Mouse (Mus musculus): ENCODE measurements around the gene Rap1gap.

Rap1gap gene

DNA sequence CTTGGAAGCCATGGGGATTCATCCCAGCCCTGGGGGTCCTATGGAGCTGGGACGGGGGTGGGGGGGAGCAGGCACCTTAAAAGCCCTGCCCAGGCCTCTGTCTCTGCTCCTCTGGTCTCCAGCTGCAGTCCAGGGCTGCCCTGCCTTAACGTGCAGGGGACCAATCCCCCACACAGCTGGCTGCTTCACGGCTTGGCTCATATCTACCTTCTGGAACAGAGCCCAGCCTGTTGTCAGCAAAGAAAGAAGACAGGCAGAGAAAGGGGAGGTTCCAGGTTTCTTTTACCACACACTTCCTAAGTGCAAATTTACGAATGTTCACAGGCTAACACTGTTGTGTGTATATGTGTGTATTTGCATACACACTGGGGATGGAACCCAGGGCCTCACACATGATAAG lies 31.4 kb downstream of the Rap1gap start:
- DNase-seq, result no peak

DNA sequence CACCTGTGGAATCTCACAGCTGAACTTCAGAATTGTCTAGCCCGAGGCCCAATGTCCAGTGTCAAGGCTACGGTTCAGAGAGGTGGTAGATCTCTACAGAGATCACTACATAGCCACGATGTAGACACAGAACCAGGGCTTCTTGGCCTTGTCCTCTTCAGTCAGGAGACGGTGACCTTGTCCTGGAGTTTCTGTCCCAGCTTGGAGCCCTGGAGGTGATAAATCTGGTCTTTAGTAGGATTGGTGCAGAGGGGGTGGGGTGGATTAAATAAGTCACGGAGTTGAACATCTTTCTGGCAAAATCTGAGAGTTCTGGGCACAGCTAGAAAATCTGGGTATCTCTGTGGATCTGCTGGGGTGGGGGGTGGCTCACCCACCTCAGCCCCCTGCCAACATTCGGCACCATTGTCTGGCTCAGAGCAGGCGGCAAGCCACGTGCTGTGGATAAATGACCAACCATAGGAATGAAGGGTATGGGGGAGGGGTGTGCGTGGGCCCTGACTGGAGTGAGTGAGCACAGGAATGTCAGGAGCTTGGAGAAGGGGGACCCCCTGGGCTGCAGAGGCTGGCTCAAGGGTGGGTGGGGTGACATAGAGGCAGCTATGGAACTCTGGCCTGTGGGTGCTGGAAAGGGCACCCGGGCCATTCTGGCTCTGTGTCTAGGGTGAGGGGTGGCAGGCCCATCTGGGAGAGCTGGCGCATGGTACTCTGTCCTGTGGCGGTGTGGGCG lies 32.8 kb downstream of the Rap1gap start:
- peak in 1 of 2 experiments; percentile 64 for DNase-seq

DNA sequence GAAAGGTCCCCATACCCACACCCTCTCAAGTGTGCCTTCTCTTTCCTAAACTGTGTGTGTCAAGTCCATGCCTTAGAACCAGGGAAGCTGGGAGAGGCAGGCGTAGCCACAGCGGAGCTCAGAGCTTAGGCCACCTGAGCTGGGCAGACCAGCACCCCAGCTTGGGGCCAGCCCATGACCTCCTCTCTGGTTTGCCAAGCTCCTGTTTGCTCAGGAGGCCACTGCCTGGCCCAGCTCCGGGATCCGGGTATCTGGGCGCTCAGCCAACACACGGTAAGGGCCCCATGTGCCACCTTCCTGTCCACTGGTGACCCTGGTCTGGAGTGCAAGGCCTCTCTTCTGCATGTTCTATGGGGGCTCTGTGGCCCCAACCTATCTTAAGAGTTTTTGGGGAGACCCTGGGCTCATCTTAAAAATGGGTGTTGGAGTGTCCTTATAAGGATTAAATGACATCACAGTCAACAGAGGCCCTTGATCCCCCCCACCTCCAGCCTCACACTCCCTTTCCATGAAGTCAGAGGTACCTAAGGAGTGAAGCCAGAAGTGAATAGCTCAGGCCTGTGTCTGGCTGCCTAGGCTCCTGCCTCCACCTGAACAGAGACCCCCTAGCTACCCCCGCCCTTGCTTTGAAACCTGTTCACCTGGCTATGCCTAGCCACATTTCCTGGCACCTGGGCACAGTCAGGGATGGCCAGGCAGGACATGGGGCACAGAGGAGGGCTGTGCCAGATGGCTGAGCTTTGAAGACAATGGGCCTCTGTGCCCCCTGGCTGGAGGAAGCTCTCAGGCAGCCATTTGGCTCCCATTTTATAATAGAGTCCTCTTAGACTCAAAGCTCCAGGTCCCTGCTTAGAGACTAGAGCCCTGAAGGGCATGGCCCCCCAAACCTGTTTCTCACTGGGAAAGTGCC lies 33.8 kb downstream of the Rap1gap start:
- peak; percentile 74 to 89 for DNase-seq

DNA sequence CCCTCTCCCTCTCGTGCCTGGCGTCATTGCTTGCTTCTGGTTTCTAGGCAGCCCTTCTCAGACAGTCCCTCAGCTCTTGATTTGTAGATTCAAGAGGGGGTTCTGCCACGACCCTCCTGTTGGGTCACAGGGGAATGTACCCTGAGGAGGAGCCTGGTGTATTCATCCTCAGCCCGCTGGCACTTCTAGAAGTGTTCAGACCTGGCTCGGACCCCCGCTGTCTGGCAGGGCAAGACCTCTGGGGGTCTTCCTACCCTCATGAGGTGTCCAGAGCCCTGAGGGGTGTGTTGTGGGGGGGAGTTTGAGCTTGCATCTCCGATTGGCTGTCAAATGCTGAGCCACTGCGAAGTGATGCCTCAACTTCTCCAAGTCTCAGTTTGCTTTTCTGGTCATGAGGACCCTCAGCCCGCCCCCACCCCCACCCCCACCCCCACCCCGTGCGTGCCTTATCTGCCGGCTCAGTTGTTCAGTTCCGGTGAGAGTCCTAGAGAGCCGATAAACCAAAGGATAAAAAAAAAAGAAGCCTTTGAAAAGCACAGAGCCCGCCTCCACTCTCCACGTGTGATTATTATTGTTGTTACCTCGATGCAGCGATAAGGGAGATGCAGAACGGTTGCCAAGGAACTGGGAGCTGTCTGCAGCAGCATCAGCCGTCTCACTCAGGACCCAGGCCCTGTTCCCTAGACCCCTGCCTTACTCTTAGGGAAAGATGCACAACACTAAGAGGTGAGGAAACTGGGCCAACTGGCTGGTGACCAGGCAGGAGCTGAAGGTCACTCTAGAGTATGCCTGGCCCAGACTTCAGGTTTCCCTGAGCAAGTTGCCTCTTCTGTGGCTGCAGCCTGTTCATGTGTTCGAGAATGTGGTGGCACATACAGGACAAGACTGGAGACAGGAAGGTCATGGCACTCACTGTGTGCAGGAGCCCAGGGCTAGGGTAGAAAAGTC lies 35.0 kb downstream of the Rap1gap start:
- no peak for DNase-seq

DNA sequence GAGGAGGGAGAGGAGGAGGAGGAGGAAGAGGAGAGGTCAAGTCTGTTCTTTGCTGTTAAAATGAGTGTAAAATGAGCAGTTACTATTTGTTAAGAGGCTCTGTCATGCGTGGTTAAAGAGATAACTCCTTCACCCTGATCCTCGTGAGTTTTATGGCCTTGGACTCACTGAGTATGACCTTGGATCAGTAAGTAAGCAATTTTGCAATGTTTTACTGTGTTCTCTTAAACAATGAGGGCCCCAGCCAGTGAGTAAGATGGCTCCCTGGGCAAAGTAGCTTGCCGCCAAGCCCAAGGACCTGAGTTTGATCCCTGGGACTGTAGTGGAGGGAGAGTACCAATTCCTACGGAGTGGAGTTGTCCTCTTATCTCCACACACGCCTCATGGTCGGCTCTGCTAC lies 36.4 kb downstream of the Rap1gap start:
- DNase-seq, result no peak

DNA sequence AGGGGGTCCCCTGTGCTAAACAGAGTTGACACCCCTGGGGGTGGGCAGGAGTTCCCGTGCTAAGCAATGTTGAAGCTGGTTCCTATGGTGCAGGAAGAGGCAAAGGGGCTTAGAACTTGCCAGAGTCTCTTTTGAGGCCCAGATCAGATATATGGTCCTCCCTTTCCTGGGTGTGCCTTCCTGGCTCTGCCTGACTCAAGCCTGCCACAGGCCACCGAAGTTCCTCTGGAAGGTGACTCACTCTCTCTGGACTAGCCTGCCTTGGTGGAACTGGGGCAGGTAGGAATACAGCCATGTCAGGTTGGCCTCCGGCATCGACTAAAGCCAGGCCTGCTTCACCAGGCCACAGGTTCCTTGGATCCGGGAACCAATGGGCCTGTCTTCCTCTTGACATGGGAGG lies 38.6 kb downstream of the Rap1gap start:
- DNase-seq, result no peak

DNA sequence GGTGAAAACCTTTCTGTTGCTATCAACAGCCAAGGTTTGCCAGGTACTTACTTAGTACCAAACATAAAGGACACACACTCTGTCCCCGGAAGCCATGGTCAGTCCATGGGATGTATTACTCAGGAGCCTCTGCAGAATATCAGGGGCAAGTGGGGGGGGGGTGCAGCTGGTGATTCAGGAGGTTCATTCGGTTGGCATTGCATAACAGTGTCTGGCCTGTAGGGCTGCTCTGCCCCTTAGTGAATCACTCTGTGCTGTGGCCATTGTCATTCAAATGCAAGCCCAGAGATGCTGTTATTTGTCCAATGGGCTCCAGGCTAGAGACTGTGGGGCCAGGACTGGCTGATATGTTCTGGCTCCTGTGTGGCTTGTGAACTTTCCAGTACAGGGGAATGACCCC lies 40.0 kb downstream of the Rap1gap start:
- no peak for DNase-seq

DNA sequence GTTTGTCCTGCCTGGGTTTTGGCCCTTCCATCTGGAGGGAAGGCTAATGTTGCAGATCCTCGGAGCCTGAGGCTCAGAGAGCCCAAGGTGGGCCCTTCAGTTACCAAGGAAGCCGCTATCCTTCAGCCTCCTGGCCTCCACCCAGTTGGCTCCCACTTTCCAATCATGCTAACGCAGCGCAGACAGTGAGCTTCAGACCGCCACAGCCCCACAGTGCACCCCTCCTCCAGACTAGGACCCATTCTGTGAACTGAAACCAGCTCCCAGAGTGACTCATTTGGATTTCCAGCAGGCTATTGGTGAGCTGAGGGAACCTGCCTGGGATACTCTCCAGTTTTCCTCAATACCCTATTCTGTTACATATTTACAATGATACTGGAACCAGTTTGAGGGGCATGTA lies 40.9 kb downstream of the Rap1gap start:
- no peak for DNase-seq

DNA sequence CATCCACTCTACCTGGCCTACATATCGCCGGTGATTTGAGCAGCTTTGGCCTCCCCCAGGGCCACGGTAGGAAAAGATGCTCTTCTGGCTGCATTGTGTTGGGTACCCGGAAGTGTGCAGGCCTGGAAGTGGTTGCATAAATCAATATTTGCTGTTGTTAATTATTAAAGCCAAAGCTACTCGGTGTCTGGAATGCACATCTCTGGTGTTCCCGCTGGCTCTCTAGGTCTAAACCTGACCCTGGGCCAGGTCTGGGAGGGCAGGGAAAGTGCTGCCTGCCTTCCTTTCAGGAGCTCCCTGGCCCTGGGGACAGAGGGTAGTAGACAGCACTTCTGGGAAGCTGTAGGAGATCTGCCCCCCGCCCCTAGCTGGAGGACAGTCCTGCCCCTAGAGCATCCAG lies 42.0 kb downstream of the Rap1gap start:
- DNase-seq, result peak; percentile 48 to 76

DNA sequence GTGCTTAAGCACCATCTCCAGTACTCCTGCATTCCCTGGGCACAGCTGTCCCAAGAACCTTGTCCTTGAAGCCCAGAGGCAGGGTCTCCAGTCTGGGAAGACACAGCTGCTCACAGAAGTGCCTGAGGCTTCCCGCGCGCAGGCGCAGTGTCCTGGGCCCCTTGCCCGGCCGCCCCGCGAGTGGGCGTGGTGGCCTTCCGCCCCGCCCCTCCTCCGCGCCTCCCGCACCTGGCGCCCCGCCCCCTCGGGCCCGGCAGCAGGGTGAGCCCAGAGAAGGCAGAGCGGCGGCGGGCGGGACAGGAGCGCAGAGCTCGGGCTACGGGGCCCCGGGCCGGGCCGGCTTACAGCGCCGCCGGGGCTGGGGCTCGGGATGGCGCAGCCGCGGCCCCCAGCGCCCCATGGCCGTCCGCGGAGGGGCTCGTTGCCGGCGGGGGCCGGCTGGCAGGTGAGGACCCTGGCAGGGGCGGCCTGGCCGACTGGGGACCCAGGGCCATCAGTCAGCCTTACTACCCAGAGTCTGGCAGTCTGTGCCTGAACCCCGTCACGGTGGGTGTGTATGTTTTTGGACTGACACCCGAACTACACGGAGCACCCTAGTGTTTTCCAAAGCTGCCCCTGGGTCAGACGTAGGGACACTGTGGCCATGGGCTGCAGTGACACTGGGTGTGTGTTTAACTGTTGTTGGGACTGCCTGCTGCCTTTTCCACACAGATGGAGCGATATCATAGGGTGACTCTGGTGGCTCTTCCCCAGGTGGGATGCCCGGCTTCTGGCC lies 42.9 kb downstream of the Rap1gap start:
- peak; percentile 92 to 93 for DNase-seq

DNA sequence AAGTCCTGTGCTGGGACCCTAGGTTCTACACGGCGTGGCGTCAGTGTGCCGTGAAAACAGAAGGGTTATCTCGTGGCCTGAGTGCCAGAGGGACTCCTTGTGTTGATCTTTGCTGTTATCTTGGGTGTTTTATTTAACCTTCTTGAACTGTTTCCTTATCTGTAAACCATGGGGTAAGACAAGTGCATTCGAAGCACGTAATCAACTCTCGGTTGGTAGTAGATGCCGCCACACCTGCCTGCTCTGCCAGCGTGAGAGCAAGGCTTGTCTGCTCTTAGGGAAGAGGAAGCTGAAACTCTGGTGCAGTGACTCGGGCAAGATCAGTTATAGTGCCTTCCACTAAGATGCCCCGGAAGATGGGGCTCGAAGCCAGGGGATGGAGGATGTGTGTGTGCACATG lies 48.4 kb downstream of the Rap1gap start:
- DNase-seq, result no peak

DNA sequence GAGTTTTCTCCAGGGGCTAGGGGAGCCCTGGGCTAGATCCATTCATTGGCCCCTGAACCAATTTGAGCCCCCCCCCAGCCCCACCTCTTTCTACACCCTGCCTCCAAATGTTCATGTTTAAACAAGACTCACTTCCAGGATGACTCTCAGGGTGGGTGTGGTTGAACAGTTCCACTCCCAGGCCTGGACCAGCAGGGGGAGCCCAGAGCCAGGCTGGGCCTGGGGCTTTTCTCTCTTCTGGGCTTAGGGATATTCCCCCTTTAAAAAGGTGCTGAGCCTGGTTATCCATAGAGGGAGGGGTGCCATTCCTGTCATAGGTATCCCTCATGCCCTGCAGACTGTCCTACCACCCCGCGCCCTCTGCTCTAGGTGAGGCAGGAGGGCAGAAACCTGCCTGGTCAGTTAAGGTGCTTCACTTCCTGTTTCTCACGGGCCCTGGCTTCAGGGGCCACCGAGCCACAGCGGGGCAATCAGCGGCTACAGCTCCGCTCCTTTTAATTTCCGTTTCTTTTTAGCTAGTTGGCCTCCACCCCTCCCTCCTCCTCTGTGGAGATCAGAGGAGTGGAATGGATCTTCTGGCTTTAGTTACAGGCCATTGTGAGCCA lies 49.6 kb downstream of the Rap1gap start:
- no peak for DNase-seq

DNA sequence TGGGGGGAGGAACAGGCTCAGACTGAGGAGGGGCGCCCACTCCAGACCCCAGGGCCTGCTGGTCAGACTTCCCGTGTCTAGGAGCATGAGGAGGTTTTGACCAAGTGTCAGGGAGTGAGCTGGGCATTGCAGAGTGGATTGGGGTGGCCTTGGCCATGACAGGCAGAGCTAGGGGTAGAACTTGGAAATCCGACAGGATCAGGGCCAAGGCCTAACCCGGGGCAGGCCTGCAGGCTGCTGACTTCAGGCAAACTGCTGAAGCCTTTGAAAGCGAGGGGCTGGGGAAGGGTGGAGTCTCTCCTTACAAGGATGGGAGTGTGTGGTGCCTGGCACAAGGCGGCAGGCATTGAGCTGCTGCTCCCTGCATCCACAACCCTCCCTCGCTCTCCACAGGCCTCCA lies 52.5 kb downstream of the Rap1gap start:
- DNase-seq, result no peak

DNA sequence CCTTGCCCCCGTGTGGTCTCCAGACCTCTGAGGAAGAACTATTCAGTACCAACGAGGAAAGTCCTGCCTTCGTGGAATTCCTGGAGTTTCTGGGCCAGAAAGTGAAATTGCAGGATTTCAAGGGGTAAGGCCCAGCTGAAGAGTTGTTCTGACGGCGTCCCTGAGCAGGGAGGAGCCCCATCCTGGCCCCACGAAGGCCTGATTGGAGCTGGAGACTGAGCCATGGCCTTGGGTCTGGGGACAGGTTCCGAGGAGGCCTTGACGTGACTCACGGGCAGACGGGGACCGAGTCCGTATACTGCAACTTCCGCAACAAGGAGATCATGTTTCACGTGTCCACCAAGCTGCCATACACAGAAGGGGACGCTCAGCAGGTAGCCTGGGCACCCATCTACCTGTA lies 53.1 kb downstream of the Rap1gap start:
- DNase-seq, result no peak

DNA sequence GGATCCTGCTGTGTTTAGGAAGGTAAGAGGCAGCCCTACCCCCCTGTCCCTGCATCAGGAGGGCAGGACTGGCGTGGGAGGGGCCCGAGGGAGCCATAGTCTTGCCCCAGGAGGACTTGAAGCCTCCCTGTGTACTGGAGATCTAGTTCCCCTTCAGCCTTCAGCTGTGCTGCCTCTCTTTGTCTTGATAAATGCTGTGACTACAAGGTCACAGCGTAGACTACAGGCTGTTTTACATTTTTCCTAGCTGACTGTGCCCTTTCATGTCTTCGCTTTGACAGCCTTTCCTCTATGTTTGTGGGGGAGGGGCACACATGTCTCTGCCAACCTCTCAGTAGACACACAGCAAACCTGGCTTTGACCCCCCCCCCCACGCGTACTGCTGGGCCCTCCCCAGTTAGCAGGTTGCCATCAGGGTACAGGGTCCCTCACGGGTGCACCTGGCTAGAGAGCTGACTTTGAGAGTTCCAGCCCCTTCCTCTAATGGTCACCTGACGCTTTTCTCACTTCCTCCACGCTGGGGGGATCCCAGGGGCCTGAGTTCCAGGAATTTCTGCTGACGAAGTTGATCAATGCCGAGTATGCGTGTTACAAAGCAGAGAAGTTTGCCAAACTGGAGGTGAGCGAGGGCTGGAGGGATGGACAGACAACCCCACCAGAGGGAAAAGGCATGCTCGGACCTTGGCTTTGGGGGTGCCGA lies 55.0 kb downstream of the Rap1gap start:
- DNase-seq, result no peak

DNA sequence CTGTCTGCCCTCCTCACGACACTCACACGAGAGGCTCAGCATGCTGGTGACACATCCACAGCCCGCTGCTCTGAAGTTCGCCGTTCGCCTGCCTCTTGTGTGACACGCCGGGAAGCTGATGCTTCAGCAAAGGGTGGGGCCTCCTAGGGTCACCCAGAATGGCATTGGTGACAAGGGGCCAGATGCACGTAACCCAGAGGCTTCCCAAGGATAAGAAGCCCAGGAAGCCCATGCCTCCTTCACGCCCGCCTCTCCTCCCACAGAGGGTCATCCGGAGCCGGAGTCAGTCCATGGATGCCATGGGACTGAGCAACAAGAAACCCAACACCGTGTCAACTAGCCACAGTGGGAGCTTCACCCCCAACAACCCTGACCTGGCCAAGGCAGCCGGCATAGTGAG lies 57.0 kb downstream of the Rap1gap start:
- DNase-seq, result no peak

DNA sequence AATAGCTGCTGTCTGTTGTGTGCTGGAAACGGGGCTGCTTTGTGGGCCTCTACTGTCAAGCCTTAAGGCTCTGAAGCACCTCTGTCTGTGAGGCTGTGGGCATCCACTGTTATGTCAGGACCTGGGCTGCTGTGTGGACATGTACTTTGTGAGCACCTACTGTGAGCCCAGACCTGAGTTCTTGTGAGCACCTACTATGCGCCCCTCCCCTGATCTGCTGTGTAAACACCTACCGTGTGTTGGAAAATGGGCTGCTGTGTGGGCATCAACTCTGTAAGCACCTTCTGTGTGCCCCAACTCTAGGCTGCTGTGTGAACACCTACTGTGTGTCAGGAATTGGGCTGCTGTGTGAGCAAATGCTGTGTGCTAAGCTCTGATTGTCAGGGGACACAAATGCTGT lies 57.7 kb downstream of the Rap1gap start:
- no peak for DNase-seq

DNA sequence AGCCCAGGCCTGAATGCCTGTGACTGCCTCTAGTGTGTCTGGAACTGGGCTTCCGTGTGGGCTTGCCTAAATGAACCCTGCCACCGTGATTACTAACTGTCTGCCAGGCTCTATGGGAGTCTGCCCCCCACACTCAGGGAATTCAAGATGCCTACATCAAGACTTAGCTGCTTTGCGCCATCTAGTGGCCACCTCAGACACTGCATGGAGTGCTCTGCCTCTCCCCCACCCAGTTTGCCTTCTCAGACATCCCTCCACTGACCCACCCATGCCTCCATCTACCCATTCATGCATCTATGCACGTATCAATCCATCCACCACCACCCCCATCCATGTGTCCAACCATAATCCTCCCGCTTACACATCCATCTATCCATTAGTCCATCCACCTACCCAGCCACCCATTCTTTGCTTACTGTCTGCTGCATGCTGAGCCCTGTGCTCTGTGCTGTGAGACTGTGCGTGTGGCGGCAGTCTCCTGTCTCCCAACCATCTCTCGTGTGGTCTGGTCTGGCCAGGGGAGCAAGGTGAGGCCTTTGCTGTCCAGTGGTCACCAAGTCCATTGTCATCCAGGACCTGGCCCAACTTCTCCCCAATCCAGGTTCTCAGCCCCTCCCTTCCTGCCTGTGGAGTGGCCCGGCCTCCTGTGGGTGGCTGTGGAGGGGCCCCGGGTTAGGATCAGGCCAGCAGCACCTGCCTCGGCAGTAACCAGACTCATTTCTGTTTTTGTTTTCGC lies 58.3 kb downstream of the Rap1gap start:
- peak in 1 of 2 experiments; percentile 73 for DNase-seq

DNA sequence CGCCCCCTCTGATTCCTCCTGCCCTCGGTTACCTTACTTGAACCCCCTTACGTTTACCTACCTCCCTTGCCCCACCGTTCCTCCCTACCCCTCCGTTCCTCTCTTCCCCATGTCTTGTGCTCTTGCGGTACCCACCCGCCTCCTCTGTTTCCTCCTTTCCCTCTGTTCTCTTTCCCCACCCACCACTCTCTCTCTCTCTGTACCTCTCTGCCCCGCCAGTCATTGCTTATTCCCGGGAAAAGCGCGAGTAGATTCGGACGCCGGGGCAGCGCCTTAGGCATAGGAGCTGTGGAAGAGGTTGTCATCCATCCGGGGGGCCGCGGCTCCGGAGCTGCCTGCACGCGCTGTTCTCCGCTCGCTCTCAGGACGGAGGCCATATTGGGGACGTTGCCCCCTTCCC lies 59.0 kb downstream of the Rap1gap start:
- DNase-seq, result no peak

DNA sequence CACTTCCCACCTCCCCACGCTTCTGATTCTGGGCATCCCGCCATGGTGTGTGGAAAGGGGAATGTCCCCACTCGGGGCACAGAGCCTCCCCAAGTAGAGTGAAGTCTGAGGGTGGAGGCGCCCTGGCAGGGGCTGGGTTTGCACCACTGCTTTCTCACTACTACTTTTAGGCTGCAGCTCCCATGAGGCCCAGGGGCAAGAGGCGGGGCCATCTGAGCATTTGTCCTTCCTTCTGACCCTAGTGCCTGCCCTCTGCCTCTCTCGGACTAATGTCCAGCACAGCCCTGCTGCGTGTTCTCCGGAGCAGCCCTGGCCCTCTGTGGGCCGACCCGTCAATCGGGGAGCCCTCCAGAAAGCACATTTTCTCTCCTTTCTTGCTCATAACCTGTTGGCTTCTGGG lies 59.7 kb downstream of the Rap1gap start:
- peak; percentile 48 to 52 for DNase-seq
